Comparison of ENCODE assay signal across 9 mouse cellular contexts in the genomic region with DNA sequence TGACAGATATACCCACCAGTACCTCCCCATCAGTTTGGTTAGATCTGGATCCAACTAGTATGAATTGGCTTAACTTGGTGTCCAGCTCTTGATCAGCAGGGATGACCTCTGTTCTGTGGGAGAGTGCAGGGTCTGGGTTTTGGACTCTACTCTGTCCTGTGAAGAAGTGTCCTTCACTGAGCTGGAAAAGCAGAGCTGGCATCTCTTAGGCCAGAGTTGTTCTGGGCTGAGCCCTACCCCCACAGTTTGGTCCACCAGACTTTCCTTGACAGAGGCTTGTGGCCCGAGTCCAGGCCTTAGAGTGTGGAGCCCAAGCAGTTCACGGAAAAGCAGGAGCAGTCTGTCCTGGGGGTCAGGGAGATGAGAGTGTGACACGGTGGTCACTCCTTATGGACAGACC. TPM values are rescaled to one million over a fixed set of nuclear protein-coding genes. Genes with fewer than 3 reads are reported as not detected.
DNase-seq lines count a peak whose midpoint lies in the region; ATAC-seq and TF ChIP-seq lines count a peak whose summit lies in the region.
"Had no signal": no experiment of that assay in that cellular context is flagged by ENCODE, and none has a peak within 500 bp of the region (broad histone marks: within the 10 kb centered on the region; RNA-seq: fewer than 3 reads in every experiment).

No protein-coding gene starts in this region.

- H3K36me3 ChIP-seq in intestine, embryonic 15.5 days, result peaks cover 4% of the 10 kb centered on the region; the same call in 1 of the 2 replicates
- H3K36me3 ChIP-seq in liver, embryonic 14.5 days (replicated peaks; ENCODE audit: control insufficient read depth, insufficient read depth, low read depth), result no peaks in the 10 kb centered on the region

- DNase-seq in cerebellum, adult 9-10 months, result peak; percentile 53
- no peak for DNase-seq in cerebellum, adult 11 months
- peak; percentile 51 to 57 for DNase-seq in cerebellum, postnatal 10 days
- DNase-seq in liver, embryonic 14.5 days (ENCODE audit: low read depth in 3 of 3, low spot score in 3 of 3), result no peak
- DNase-seq in urinary bladder, adult 18-20 months (ENCODE audit: low spot score in 2 of 2), result no peak
- no peak for DNase-seq in adipocyte (ENCODE audit: low spot score)
- no peak for DNase-seq in retina, embryonic 14.5 days (ENCODE audit: low spot score)
- DNase-seq: adrenal gland, adult 8-10 months had no signal

- no peak for TF ChIP-seq EP300 in liver, embryonic 14.5 days (IDR thresholded peaks at IDR 0.05; ENCODE audit: low read depth)

- H3K9me3 ChIP-seq in intestine, embryonic 15.5 days, result no peaks in the 10 kb centered on the region
- no peaks in the 10 kb centered on the region for H3K9me3 ChIP-seq in liver, embryonic 14.5 days (ENCODE audit: control insufficient read depth, low read length)

- WGBS in intestine, embryonic 15.5 days, result 57% methylated on average over 3 of the region's 3 CpGs
- 55% methylated on average over 3 of the region's 3 CpGs for WGBS in liver, embryonic 14.5 days (ENCODE audit: insufficient replicate concordance)

- H3K27ac ChIP-seq in intestine, embryonic 15.5 days, result peak overlapping the region; percentile 72
- no peak overlapping the region for H3K27ac ChIP-seq in liver, embryonic 14.5 days

- ATAC-seq in intestine, embryonic 15.5 days, result no peak
- ATAC-seq in liver, embryonic 14.5 days (ENCODE audit: insufficient read depth), result no peak

- H3K4me1 ChIP-seq in intestine, embryonic 15.5 days (replicated peaks), result peaks cover 33% of the 10 kb centered on the region
- H3K4me1 ChIP-seq in liver, embryonic 14.5 days (replicated peaks; ENCODE audit: control insufficient read depth in 2 of 2, insufficient read depth in 2 of 2, low read length in 1 of 2), result peaks cover 3 to 42% of the 10 kb centered on the region in 2 experiments

- no peaks in the 10 kb centered on the region for H3K27me3 ChIP-seq in intestine, embryonic 15.5 days (replicated peaks)
- peaks cover 3% of the 10 kb centered on the region; the same call in 1 of the 2 replicates for H3K27me3 ChIP-seq in liver, embryonic 14.5 days (ENCODE audit: control insufficient read depth, insufficient read depth, low read length)

- H3K4me2 ChIP-seq in intestine, embryonic 15.5 days (replicated peaks), result peak overlapping the region; percentile 78
- H3K4me2 ChIP-seq in liver, embryonic 14.5 days (ENCODE audit: low read depth), result peak overlapping the region; percentile 24

- H3K9ac ChIP-seq in intestine, embryonic 15.5 days, result peak overlapping the region; percentile 63; the same call in 1 of the 2 replicates
- H3K9ac ChIP-seq in liver, embryonic 14.5 days (replicated peaks), result no peak overlapping the region

- peak overlapping the region; percentile 58 for H3K4me3 ChIP-seq in intestine, embryonic 15.5 days (replicated peaks)
- no peak overlapping the region for H3K4me3 ChIP-seq in liver, embryonic 14.5 days (ENCODE audit: insufficient read depth in 1 of 2, low read depth in 2 of 2, low read length in 2 of 2)

- TF ChIP-seq CTCF in liver, embryonic 14.5 days (IDR thresholded peaks at IDR 0.05; ENCODE audit: low read depth), result no peak

RNA-seq across cellular contexts. Expression of gene Cnnm4, which starts 3.2 kb away (rescaled TPM):
- 35.7 and 36.9 TPM in 2 replicates for polyA plus RNA-seq in intestine, embryonic 15.5 days (2015; fragmentation: Nextera tagmentation; extraction: Ambion mirVana)
- 0.85 and 0.89 TPM in 2 replicates for polyA plus RNA-seq in liver, embryonic 14.5 days (2012; rRNA removed)
- polyA plus RNA-seq in liver, embryonic 14.5 days (2014; fragmentation: Nextera tagmentation; extraction: Ambion mirVana), result 2.1 and 2.2 TPM in 2 replicates

RNA-seq across cellular contexts. Expression of gene Lman2l, which starts 29.6 kb away (rescaled TPM):
- polyA plus RNA-seq in intestine, embryonic 15.5 days (2015; fragmentation: Nextera tagmentation; extraction: Ambion mirVana), result 32.7 and 33.3 TPM in 2 replicates
- 4.8 and 5.5 TPM in 2 replicates for polyA plus RNA-seq in liver, embryonic 14.5 days (2012; rRNA removed)
- 7.0 and 7.4 TPM in 2 replicates for polyA plus RNA-seq in liver, embryonic 14.5 days (2014; fragmentation: Nextera tagmentation; extraction: Ambion mirVana)

RNA-seq across cellular contexts. Expression of gene Cnnm3, which starts 37.0 kb away (rescaled TPM):
- polyA plus RNA-seq in intestine, embryonic 15.5 days (2015; fragmentation: Nextera tagmentation; extraction: Ambion mirVana), result 2.9 and 3.4 TPM in 2 replicates
- 2.5 and 3.7 TPM in 2 replicates for polyA plus RNA-seq in liver, embryonic 14.5 days (2012; rRNA removed)
- polyA plus RNA-seq in liver, embryonic 14.5 days (2014; fragmentation: Nextera tagmentation; extraction: Ambion mirVana), result 0.86 and 1.0 TPM in 2 replicates

Comparison
In these comparisons a context has a peak if more than half of its experiments do, and no peak if none do; other contexts are left out.
1. DNase-seq: peak in cerebellum, adult 9-10 months (single experiment) and cerebellum, postnatal 10 days (2 of 2); none in cerebellum, adult 11 months (single experiment), liver, embryonic 14.5 days (0 of 3), urinary bladder, adult 18-20 months (0 of 2), adipocyte (single experiment) and retina, embryonic 14.5 days (single experiment).
2. RNA of gene Cnnm4, which starts 3.2 kb away (polyA plus RNA-seq): 35.7 to 36.9 TPM in intestine, embryonic 15.5 days; 0.85 to 2.2 TPM in liver, embryonic 14.5 days; every median in the first group is over 10 times any median in the second.